Mouse (Mus musculus): ENCODE measurements around the gene Rae1.

The Rae1 gene

GRCm38 (mm10) chr2:173048041-173048745, 48.3 kb downstream of the Rae1 start:
- DNase-seq (ENCODE audit: low read depth, low spot score) = no peak

- no peak for DNase-seq (ENCODE audit: low read depth, low spot score)
Observed at GRCm38 (mm10) chr2:173049231-173049630, 49.3 kb downstream of the Rae1 start.

GRCm38 (mm10) chr2:173049817-173050216, 49.9 kb downstream of the Rae1 start:
- DNase-seq (ENCODE audit: low read depth, low spot score) = peak; percentile 90

GRCm38 (mm10) chr2:173050604-173051382, 50.9 kb downstream of the Rae1 start:
- peak; percentile 41 for DNase-seq (ENCODE audit: low read depth, low spot score)

- no peak for DNase-seq (ENCODE audit: low read depth, low spot score)
Observed at GRCm38 (mm10) chr2:173052881-173053280, 53.0 kb downstream of the Rae1 start.

GRCm38 (mm10) chr2:173053846-173054245, 53.9 kb downstream of the Rae1 start:
- peak; percentile 50 for DNase-seq (ENCODE audit: low read depth, low spot score)

- no peak for DNase-seq (ENCODE audit: low read depth, low spot score)
Observed at GRCm38 (mm10) chr2:173056303-173056881, 56.5 kb downstream of the Rae1 start.

GRCm38 (mm10) chr2:173056882-173057315, 57.0 kb downstream of the Rae1 start:
- peak; percentile 87 for DNase-seq (ENCODE audit: low read depth, low spot score)

- no peak for DNase-seq (ENCODE audit: low read depth, low spot score)
Observed at GRCm38 (mm10) chr2:173057623-173058022, 57.7 kb downstream of the Rae1 start.

GRCm38 (mm10) chr2:173058263-173058662, 58.3 kb downstream of the Rae1 start:
- DNase-seq (ENCODE audit: low read depth, low spot score) = peak; percentile 2

- peak; percentile 51 for DNase-seq (ENCODE audit: low read depth, low spot score)
Observed at GRCm38 (mm10) chr2:173060450-173060849, 60.5 kb downstream of the Rae1 start.

GRCm38 (mm10) chr2:173061443-173062351, 61.8 kb downstream of the Rae1 start:
- peak; percentile 71 for DNase-seq (ENCODE audit: low read depth, low spot score)

- DNase-seq (ENCODE audit: low read depth, low spot score) = no peak
Observed at GRCm38 (mm10) chr2:173063219-173063618, 63.3 kb downstream of the Rae1 start.

- no peak for DNase-seq (ENCODE audit: low read depth, low spot score)
Observed at GRCm38 (mm10) chr2:173064864-173065263, 64.9 kb downstream of the Rae1 start.
